Mouse (Mus musculus) monocyte, adult 5-6 weeks (primary cell): ENCODE measurements around the gene Rtn4rl1. TPM values are rescaled to one million over a fixed set of nuclear protein-coding genes. Genes with fewer than 3 reads are reported as not detected.
A peak's percentile ranks its signal among the peaks of the same experiment; 100 is the strongest.
"Not testable (repeated sequence)": the region's sequence is repeated elsewhere in the genome, so short reads cannot be mapped to it uniquely, and the experiment has no call there.

Experiments used
- ATAC-seq: fragments of 153-309, 156-312 bp; replicated peaks from 2 replicates; pipeline ENCODE4 v1.8.0; 2017; ENCODE audit warnings: mild to moderate bottlenecking; ENCODE audit not compliant: low TSS enrichment, insufficient number of reproducible peaks, severe bottlenecking, poor library complexity, low FRiP score
- total RNA-seq: library from RNA; stranded (forward); fragments of 200-1000, 200-491, 200-594 nt; gene quantifications from 3 replicates; pipeline ENCODE4 v1.2.3, GENCODE M21; 2017

The Rtn4rl1 gene
- total RNA-seq, 1 experiment from 2014 or later = 2.2 TPM

DNA sequence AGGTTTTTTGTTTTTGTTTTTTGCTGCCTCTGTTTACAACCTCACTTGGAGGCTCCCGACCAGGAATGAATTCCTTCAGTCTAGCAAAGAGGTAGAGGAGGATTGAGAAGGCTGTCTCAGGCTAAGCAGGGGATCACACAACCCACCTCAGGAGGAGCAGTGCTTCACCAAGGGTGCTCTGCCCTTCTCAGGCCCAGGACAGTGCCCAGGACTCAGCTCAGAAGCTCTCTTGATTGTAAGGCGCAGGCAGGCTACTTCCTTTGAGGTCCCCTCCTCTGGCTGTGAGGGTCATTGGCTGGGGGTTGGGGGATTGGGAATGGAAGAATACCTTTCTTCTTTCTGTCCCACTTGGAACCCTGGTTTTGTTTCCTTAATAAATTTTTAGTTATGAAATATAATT is 29.5 kb upstream of the Rtn4rl1 start:
- no peak for ATAC-seq

DNA sequence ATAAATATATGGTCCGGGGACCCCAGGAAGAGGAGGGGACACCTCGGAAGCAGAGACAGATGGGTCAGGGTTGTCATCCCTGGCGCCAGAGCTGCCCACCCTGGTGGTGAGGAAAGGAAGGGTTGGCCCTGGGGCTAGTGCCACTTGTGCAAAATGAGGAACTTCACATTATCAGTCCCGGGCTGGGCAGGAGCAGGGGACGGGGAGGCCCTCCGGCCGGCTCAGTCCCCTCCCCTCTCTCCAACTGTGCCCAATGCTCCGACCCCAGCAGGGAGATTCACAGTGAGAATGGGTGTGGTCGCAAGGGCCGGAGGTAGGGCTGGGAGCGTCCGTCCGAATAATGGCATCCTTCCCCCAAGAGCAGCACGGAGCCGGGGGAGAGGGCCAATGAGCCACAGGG is 28.8 kb upstream of the Rtn4rl1 start:
- peak; percentile 41; the same call in 1 of the 2 replicates for ATAC-seq

DNA sequence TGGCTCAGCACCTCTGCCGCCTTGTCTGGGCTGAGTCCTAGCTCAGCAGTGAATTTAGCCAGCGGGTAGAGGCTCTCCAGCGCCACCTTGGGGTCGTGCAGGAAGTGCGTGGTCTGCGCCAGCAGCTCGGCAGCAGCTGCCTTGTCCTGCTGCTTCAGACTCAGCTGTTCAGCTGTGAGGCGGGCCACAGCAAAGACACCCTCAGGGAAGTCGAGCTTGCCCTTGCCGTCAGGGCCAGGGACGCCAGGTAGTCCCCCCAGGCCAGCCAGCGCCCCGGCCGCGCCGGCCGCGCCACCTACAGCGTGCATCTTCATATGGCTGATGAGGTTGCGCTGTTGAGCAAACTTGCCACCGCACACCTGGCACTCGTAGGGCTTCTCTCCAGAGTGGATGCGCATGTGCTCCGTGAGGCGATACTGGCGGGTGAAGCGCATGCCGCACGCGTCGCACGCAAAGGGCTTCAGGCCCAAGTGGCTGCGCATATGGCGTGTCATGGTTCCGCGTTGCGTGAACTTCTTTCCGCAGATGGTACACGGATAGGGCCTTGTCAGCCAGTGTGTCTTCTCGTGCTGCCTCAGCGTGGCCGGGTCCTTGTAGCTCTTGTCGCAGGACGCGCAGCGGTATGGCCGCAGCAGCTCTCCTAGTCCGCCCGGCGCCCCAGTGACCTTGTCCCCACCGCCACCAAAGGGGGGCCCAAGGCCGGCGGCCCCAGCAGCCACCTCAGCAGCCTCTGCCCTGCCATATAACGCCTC is 28.0 kb upstream of the Rtn4rl1 start:
- peak; percentile 68 for ATAC-seq

DNA sequence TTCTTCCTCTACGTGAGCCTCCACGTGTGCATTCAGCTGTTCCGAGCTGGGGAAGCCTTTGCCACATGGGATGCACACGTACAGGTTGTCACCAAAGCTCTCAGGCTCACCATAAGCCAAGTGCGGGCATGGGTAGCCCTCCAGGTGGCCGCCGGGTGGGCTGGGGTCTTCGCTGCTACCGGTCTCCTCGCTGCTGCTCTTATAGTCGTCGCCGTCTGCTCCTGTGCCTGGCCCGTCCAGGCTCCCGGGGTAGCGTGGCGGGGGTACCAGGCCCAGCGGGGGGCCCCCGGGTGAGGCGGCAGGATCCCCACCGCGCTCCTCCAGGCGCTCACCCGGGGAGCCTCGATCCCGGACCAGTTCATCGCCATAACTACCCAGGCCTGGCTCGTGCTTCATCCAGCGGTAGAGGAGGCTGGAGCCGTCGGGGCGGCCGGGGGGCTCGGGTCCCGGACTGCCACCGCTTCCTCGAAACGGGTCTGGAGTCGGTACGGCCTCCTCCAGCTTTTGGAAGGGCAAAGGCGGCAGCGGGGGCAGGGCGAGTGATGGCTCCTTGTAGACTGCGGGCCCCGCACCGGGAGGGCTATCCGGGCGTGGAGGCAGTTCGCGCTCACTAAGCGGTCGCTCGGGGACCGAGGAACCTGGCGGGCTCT is 27.3 kb upstream of the Rtn4rl1 start:
- no peak for ATAC-seq

DNA sequence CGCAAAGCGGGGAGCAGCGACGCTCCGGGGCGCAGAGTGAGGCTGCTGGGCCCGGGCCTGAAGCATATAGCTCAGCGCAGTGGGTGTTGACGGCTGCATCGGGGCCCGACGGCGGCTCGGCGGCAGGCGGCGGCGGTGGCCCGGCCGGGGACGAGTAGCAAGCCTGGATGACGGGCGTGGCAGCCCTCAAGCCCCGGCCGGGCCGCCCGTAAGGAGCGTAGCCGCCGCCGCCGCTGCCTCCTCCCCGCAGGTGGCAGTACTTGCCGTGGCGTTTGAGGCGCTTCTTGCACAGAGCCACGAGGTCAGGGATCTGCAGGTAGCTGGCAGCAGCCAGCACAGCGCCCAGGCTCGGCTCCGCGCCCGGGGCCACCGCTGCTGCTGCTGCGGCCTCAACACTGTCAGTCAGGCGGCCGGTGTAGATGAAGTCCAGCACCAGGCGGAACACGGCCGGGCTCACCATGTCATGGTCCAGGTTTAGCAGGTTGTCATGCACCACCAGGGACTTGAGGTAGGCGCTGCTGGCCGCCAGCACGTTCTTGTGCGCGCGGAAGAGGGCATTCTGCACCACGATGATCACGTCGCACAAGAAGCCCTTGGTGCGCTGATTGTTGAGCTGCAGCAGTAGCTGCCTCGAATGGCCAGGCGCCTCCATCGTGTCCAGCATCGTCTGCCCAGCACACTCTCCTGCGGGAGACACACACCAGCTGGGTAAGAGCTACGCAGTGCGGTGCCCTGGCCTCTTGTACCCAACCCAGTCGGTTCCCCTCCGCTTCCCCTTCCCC is 26.5 kb upstream of the Rtn4rl1 start:
- no peak for ATAC-seq

DNA sequence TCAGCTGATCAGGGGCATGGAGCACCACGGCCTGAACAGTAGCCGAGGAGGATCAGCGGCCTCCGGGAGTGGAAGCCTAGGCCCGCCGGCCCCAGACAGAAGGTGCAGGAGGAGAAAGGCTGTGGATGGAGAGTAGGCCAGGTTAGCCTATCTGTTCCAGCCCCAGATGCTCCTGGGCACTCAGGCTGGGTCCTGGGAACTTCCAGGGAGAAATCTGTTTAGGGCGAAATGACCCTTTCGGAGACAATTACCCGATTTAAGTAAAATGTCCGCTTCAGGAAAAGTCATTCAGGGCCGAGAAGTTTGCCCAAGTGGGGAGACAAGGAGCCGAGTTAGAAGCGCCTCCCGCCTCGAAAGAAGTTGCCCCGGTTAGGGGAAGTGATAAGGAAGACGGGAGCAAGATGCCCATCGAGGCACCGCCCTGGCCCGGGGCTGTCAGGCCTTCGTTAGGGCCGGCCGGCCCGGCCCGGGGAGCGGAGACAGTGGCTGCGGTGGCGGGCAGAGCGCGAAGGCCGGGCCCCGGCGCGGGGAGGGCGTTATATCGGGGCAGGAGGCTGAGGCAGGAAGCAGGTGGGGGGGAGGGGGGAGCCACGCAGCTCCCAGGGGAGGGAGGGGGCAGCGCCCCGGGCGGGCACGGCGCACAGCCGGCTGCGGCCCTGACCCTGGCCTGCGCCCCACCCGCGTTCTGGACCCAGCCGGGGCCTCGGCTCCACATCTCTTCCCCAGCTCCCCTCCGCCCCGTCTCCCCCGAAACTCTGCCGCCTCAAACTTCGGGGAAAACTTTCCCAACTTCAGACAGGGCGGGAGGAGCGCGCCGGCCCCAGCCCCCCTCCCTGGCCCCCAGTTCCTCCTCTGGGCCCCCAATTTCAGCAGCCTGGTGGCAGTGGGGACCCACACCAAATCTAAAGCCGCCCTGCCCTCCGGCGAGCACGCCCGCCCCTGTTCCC is 25.7 kb upstream of the Rtn4rl1 start:
- no peak for ATAC-seq

DNA sequence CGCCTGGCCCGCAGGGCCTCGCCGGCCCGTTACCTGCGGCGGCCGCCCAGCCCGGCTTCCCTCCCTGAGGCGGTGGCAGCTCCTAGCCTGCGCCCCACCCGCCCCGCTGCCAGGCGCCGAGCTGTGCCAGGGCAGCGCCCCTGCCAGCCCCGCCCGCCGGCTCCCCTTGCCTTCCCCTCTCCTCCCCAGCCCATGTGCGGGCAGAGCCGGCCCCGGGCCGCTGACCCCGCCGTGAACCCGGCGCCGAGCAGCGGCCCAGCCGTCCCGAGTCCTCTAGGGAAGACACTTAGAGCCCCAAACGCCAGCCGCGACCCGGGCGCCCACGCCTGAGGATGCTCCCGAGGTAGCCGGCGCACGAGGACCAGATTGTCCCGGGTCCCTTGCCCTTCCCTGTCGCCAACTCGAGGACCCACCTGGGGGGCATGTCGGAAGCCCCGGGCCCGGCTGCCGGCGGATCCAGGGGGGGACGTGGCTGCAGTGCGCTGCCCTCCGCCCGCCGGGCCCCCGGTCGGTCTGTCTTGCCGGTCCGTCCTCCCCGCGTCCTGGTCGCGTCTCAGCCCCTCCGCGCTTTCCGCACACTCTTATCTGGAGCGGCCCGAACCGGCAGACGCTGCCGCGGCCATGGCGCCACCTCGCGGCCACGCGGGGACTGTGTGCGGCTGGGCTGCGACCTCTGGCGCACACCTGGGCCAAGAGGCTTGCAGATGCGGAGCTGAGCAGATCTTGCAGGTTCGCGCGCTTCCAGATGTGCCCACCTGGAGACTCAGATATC is 24.8 kb upstream of the Rtn4rl1 start:
- ATAC-seq = no peak

DNA sequence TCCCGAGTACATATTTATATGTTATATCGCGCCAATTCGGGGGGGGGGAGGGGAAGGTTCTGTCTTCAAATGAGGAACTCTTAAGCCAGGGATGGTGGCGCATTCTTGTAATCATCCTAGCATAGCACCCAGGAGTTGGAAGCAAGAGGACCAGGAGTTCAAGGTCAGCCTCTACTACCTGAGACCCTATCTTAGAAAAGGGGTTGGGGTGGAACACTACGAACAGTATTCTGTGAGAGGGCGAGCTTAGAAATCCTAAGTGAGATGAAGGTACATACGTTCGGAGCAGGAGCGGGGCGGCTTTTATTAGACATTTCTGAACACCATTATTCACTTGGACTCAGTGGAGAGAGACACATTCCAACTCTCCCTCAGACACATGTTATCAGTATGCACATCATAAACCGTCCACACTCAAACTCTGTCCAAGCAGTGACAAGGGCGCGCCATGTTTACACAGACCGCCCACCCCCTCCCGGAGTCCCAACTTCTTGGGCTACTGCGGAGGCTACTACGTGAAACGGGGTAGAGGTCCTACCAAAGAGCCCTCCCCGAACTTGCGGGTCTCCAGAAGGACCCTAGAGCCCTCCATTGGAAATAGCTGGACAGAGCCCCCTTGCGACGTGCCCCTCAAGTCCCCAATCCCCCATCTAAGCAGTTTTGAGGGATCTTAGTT is 24.0 kb upstream of the Rtn4rl1 start, which contains the start of gene Hic1:
Gene Hic1, minus strand, starts transcription at position 115 of the 676 bp plus-strand sequence.
- no peak for ATAC-seq

DNA sequence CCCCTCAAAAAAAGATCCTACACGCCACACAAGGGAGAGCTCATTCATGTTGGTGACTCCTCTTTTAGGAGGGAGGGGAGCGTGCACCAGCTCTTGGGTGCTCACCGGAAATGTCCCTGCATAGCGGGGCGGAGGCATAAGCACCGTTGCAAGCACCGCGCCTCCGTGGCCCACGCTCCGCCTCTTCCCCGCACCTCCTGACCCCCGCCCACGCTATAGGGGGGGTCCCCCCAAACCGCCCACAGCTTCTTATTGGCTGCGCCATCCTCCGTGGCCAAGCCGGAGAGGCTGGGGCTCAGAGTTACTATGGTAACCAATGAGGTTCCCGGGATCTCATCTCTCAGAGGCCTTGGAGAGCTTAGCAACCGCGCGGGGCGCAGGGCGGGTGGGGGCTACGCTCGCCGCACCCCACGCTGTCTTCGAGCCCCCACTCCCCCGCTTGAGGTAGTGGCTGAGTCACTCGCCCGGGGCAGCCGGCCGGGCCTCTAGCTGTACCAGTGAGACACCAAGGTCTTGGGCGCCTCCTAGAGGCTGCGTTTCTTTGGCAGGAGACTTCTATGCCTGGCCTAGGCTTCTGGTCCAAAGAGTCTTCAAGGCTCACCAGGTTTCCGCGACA is 23.3 kb upstream of the Rtn4rl1 start:
- peak; percentile 48 for ATAC-seq

DNA sequence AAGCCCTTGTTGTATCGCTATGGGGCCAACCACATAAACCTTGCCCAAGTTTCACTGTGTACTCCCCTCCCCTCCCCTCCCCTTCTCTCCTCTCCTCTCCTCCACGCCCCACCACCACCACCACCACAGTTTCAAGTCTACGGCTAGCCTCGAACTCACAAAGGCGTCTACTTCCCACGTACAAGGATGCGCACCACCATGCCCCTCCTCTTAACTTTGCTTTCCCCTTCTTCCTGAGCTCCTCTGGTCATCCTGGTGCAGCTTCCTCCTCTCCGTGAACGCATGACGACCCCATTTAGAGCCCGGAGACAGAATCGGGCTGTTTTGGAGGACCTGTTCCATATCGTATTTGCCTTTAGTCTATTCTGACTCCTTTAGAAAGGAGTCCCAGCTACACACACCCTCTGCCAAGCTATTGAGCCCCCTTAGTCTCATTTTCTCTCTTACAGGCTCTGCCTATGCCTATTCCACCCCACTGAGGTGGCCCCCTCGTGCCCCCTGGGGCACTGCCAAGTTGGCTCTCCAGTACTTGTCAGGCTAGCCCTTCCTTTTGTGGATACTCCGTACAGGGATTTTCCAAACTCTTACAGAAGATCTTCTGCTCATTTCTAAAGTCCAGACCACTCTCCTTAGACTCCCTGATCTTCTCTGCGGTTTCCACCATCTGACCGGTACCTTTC is 22.3 kb upstream of the Rtn4rl1 start:
- no peak for ATAC-seq

DNA sequence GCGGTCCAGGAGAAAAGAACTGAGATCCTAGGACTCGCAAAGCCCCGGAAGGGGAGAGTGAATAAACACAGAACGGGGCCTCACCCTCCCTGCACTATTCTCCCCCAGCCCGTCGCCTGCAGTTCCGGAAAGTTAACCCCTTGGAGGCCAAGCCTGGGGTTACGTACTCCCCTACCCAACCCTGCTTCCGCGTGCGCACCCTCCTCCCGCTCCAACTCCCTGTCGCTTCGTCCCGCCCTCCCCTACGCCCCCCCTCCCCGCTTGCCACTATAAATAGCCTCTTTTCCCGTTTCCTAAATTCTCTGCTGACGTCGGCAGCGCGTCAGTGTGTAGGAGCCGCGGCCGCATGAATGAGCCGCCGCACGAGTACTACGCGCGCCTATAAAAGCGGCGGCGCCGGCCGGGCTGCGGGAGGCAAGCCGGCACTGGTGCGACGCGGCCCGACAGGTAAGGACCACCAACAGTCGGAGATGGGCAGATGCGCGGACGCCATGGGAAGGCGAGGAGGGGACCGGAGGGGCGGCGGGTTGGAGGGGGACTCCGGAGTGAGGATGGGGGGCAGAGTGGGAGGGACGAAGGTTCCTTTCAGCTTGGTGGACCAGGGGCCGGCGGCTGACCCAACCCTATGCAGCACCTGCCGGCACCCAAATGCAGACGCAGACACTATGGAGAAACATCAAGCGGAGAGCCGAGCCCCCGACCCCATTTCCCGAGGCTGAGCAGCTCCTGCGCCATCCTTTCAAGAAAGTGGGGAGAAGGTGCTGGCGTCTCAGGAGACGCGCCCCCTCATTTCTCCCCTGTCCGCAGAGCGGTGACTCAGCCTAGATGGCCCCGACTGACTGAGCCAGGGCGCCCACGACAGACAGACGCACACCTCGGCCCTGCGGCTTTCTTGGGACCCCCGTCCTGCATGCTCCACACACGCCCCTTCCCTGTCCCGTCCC is 21.2 kb upstream of the Rtn4rl1 start:
- ATAC-seq = no peak

DNA sequence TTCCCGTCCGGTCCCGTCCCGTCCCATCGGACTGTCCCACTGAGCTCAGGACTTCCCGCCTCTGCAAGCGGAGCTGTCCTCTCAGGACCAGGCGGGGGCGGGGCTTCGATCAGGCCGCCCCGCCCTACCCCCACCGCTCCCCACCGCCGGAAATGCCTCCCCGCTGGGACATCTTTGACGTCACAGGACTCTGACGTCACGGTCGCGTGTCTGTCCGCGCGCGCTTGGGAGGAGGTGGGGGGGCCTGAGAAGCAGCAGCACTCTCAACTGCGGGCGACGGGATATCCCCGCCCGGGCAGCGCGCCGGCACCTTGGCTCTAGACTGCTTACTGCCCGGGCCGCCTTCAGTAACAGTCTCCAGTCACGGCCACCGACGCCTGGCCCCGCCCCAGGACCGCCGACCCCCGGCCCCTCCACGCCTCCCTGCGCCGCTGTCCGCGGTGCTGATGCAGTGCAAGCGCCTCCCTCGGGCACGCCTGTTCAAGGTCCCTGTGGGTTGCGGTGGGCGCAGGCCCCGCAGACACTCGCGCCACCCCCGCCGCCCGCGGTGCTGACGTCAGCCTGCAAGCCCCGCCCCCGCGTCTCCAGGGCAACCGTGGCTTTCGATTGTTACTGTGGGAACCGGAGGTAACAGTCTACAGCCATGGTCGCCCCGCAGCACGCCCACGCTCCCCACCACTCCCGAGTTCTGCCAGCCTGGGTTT is 20.3 kb upstream of the Rtn4rl1 start:
- peak; percentile 33 for ATAC-seq

DNA sequence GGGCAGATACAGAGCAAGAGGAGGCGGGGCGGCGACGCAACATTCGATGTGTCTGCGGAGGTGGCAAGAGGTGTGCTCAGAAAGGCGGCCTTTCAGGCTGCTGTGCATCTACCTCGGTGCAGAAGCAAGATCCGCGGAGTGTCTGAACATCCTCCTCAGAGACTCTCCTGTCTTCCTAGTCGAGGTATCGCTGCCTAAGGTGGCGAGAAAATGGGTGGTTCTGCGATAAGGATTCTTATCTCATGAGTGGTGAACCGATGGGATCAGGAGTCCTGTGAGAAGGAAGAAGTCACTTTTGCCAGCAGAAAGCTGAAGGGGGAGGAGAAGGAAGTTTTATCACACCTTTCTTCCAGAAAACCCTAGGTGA is 19.8 kb upstream of the Rtn4rl1 start:
- ATAC-seq = no peak

DNA sequence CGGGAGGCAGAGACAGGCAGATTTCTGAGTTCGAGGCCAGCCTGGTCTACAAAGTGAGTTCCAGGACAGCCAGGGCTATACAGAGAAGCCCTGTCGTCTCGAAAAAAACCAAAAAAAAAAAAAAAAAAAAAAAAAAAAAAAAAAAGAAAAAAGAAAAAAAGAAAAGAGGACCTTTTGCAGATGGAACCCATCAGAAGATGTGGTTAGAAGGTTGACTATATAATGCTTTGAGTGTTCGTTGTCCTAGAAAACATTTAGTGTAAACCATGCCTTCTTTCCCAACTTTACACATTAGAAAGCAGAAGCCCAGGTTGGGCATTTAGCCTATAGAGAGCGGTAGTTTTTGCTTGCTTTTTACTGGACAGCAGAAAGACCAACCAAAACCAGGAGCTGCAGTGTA is 19.0 kb upstream of the Rtn4rl1 start:
- ATAC-seq = not testable (repeated sequence)

DNA sequence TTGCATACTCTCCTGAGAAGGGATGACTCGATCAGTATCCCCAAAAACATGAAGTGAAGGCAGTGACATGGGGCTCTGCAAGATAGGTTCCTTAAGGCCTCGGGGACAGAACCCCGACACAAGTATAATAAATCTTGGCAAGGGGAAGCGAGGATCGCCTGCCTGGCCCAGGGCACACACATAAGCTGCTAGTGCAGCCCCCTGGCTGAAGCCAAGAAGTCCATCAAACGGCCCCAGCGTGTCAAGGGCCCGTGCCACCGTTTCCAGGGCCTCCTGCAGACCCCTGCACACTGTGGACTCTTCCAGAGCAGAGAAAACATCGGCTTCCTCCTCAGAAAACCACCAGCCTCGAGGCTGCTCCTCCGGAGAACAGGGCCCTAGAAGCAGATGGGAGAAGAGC is 15.6 kb upstream of the Rtn4rl1 start:
- no peak for ATAC-seq
